Mouse (Mus musculus): Measurements from ENCODE around the gene Cdca5. TPM values are rescaled to one million over a fixed set of nuclear protein-coding genes. Genes with fewer than 3 reads are reported as not detected.
A peak's percentile ranks its signal among the peaks of the same experiment; 100 is the strongest.

The Cdca5 gene
- polyA plus RNA-seq, 2 experiments: 23.3 to 27.9 TPM

GRCm38 (mm10) chr19:6104476-6104875, 19.7 kb downstream of the Cdca5 start:
- H3K4me1 ChIP-seq (ENCODE audit: control insufficient read depth, insufficient read depth, low read length): no peaks in the 10 kb centered on the region
- no peak overlapping the region for H3K27ac ChIP-seq (replicated peaks; ENCODE audit: low read depth, low read length)
- H3K4me3 ChIP-seq (replicated peaks; ENCODE audit: low read length): no peak overlapping the region
- H3K9me3 ChIP-seq (ENCODE audit: control insufficient read depth, low read length): no peaks in the 10 kb centered on the region
- H3K9ac ChIP-seq (ENCODE audit: low read depth, low read length, severe bottlenecking): no peak overlapping the region
- no peaks in the 10 kb centered on the region for H3K36me3 ChIP-seq (ENCODE audit: control insufficient read depth, insufficient read depth, low read length)
- 71% methylated on average over 4 of the region's 4 CpGs for WGBS
- DNase-seq (ENCODE audit: low spot score) (no peak), ATAC-seq (ENCODE audit: low FRiP score, low read depth) (no peak)
- H3K4me2 ChIP-seq (replicated peaks; ENCODE audit: low read depth, low read length, severe bottlenecking): no peak overlapping the region
- TF ChIP-seq POLR2A (IDR thresholded peaks at IDR 0.05; ENCODE audit: borderline replicate concordance, extremely low read depth, insufficient read depth, insufficient read length): no peak
- no peaks in the 10 kb centered on the region for H3K27me3 ChIP-seq (ENCODE audit: control insufficient read depth, insufficient read depth, low read length)

- Histone ChIP-seq H3K27ac (replicated peaks; ENCODE audit: low read depth, low read length) (no peak within 1 kb of the TSS), H3K36me3 (ENCODE audit: control insufficient read depth, insufficient read depth, low read length) (no peaks in the 10 kb centered on the region), H3K4me3 (replicated peaks; ENCODE audit: low read length) (no peak within 1 kb of the TSS), H3K4me2 (replicated peaks; ENCODE audit: low read depth, low read length, severe bottlenecking) (no peak within 1 kb of the TSS), H3K27me3 (ENCODE audit: control insufficient read depth, insufficient read depth, low read length) (no peaks in the 10 kb centered on the region), H3K4me1 (ENCODE audit: control insufficient read depth, insufficient read depth, low read length) (no peaks in the 10 kb centered on the region), H3K9me3 (ENCODE audit: control insufficient read depth, low read length) (no peaks in the 10 kb centered on the region), H3K9ac (ENCODE audit: low read depth, low read length, severe bottlenecking) (no peak within 1 kb of the TSS)
- WGBS: 76% methylated on average over 7 of the region's 7 CpGs
- no peak for ATAC-seq (ENCODE audit: low FRiP score, low read depth)
- no peak for TF ChIP-seq POLR2A (IDR thresholded peaks at IDR 0.05; ENCODE audit: borderline replicate concordance, extremely low read depth, insufficient read depth, insufficient read length)
- no peak for DNase-seq (ENCODE audit: low spot score)
These were observed 20.8 kb downstream of the Cdca5 start, which contains the start of gene Naaladl1 for GRCm38 (mm10) chr19:6105586-6105985. Gene Naaladl1, plus strand, starts transcription at chr19:6105782.

- no peaks in the 10 kb centered on the region for H3K9me3 ChIP-seq (ENCODE audit: control insufficient read depth, low read length)
- H3K36me3 ChIP-seq (ENCODE audit: control insufficient read depth, insufficient read depth, low read length): peaks cover 23% of the 10 kb centered on the region
- no peaks in the 10 kb centered on the region for H3K27me3 ChIP-seq (ENCODE audit: control insufficient read depth, insufficient read depth, low read length)
- ATAC-seq (ENCODE audit: low FRiP score, low read depth) (no peak), DNase-seq (ENCODE audit: low spot score) (no peak)
- no peak overlapping the region for H3K4me3 ChIP-seq (replicated peaks; ENCODE audit: low read length)
- WGBS: 59% methylated on average over 6 of the region's 6 CpGs
- no peak overlapping the region for H3K27ac ChIP-seq (replicated peaks; ENCODE audit: low read depth, low read length)
- peaks cover 5% of the 10 kb centered on the region; the same call in 1 of the 2 replicates for H3K4me1 ChIP-seq (ENCODE audit: control insufficient read depth, insufficient read depth, low read length)
- TF ChIP-seq POLR2A (IDR thresholded peaks at IDR 0.05; ENCODE audit: borderline replicate concordance, extremely low read depth, insufficient read depth, insufficient read length): no peak
- no peak overlapping the region for H3K4me2 ChIP-seq (replicated peaks; ENCODE audit: low read depth, low read length, severe bottlenecking)
- no peak overlapping the region for H3K9ac ChIP-seq (ENCODE audit: low read depth, low read length, severe bottlenecking)
These were observed 28.3 kb downstream of the Cdca5 start for GRCm38 (mm10) chr19:6113116-6113515.

GRCm38 (mm10) chr19:6116113-6116850, 31.5 kb downstream of the Cdca5 start:
- no peaks in the 10 kb centered on the region for H3K27me3 ChIP-seq (ENCODE audit: control insufficient read depth, insufficient read depth, low read length)
- H3K9me3 ChIP-seq (ENCODE audit: control insufficient read depth, low read length): no peaks in the 10 kb centered on the region
- H3K27ac ChIP-seq (replicated peaks; ENCODE audit: low read depth, low read length): no peak overlapping the region
- H3K9ac ChIP-seq (ENCODE audit: low read depth, low read length, severe bottlenecking): no peak overlapping the region
- peaks cover 10% of the 10 kb centered on the region for H3K4me1 ChIP-seq (ENCODE audit: control insufficient read depth, insufficient read depth, low read length)
- no peak overlapping the region for H3K4me3 ChIP-seq (replicated peaks; ENCODE audit: low read length)
- WGBS: 87% methylated on average over 15 of the region's 15 CpGs
- no peak for DNase-seq (ENCODE audit: low spot score)
- no peak for TF ChIP-seq POLR2A (IDR thresholded peaks at IDR 0.05; ENCODE audit: borderline replicate concordance, extremely low read depth, insufficient read depth, insufficient read length)
- H3K4me2 ChIP-seq (replicated peaks; ENCODE audit: low read depth, low read length, severe bottlenecking): no peak overlapping the region
- peaks cover 31% of the 10 kb centered on the region for H3K36me3 ChIP-seq (ENCODE audit: control insufficient read depth, insufficient read depth, low read length)
- no peak for ATAC-seq (ENCODE audit: low FRiP score, low read depth)

GRCm38 (mm10) chr19:6117346-6117985, 32.7 kb downstream of the Cdca5 start:
- Histone ChIP-seq H3K9ac (ENCODE audit: low read depth, low read length, severe bottlenecking) (peak overlapping the region; percentile 79), H3K27me3 (ENCODE audit: control insufficient read depth, insufficient read depth, low read length) (no peaks in the 10 kb centered on the region), H3K9me3 (ENCODE audit: control insufficient read depth, low read length) (no peaks in the 10 kb centered on the region), H3K4me2 (replicated peaks; ENCODE audit: low read depth, low read length, severe bottlenecking) (peak overlapping the region; percentile 83), H3K4me1 (ENCODE audit: control insufficient read depth, insufficient read depth, low read length) (peaks cover 10% of the 10 kb centered on the region), H3K4me3 (replicated peaks; ENCODE audit: low read length) (peak overlapping the region; percentile 88), H3K27ac (replicated peaks; ENCODE audit: low read depth, low read length) (peak overlapping the region; percentile 93), H3K36me3 (ENCODE audit: control insufficient read depth, insufficient read depth, low read length) (peaks cover 31% of the 10 kb centered on the region)
- DNase-seq (ENCODE audit: low spot score) (peak; percentile 14), ATAC-seq (ENCODE audit: low FRiP score, low read depth) (no peak)
- 6% methylated on average over 25 of the region's 32 CpGs for WGBS
- no peak for TF ChIP-seq POLR2A (IDR thresholded peaks at IDR 0.05; ENCODE audit: borderline replicate concordance, extremely low read depth, insufficient read depth, insufficient read length)
